Mouse (Mus musculus): Measurements from ENCODE around the gene Prr5l.
A peak's percentile ranks its signal among the peaks of the same experiment; 100 is the strongest.

Prr5l gene

GRCm38 (mm10) chr2:101820816-101821215 lies 62.0 kb downstream of the Prr5l start:
- no peak for DNase-seq (ENCODE audit: low spot score)

- DNase-seq (ENCODE audit: low spot score), result no peak
These were observed 63.7 kb downstream of the Prr5l start for GRCm38 (mm10) chr2:101818986-101819764.

GRCm38 (mm10) chr2:101816646-101817308 lies 66.0 kb downstream of the Prr5l start:
- no peak for DNase-seq (ENCODE audit: low spot score)

GRCm38 (mm10) chr2:101815250-101815934 lies 67.4 kb downstream of the Prr5l start:
- DNase-seq (ENCODE audit: low spot score), result peak; percentile 64

- no peak for DNase-seq (ENCODE audit: low spot score)
These were observed 68.6 kb downstream of the Prr5l start for GRCm38 (mm10) chr2:101814272-101814625.

GRCm38 (mm10) chr2:101813581-101814271 lies 69.1 kb downstream of the Prr5l start:
- DNase-seq (ENCODE audit: low spot score), result no peak

- no peak for DNase-seq (ENCODE audit: low spot score)
These were observed 70.9 kb downstream of the Prr5l start for GRCm38 (mm10) chr2:101811925-101812324.

- no peak for DNase-seq (ENCODE audit: low spot score)
These were observed 72.1 kb downstream of the Prr5l start for GRCm38 (mm10) chr2:101810774-101811173.

- DNase-seq (ENCODE audit: low spot score), result no peak
These were observed 73.1 kb downstream of the Prr5l start for GRCm38 (mm10) chr2:101809640-101810305.

GRCm38 (mm10) chr2:101807756-101808155 lies 75.1 kb downstream of the Prr5l start:
- no peak for DNase-seq (ENCODE audit: low spot score)

GRCm38 (mm10) chr2:101802240-101802639 lies 80.6 kb downstream of the Prr5l start:
- no peak for DNase-seq (ENCODE audit: low spot score)

GRCm38 (mm10) chr2:101797901-101798250 lies 85.0 kb downstream of the Prr5l start:
- DNase-seq (ENCODE audit: low spot score), result no peak

- peak; percentile 50 for DNase-seq (ENCODE audit: low spot score)
These were observed 85.5 kb downstream of the Prr5l start for GRCm38 (mm10) chr2:101797166-101797900.

- peak; percentile 83 for DNase-seq (ENCODE audit: low spot score)
These were observed 86.3 kb downstream of the Prr5l start for GRCm38 (mm10) chr2:101796287-101797115.

GRCm38 (mm10) chr2:101792130-101792529 lies 90.7 kb downstream of the Prr5l start:
- no peak for DNase-seq (ENCODE audit: low spot score)

GRCm38 (mm10) chr2:101783255-101783654 lies 99.6 kb downstream of the Prr5l start:
- DNase-seq (ENCODE audit: low spot score), result no peak

GRCm38 (mm10) chr2:101781357-101781777 lies 101.5 kb downstream of the Prr5l start:
- DNase-seq (ENCODE audit: low spot score), result no peak

- DNase-seq (ENCODE audit: low spot score), result no peak
These were observed 104.7 kb downstream of the Prr5l start for GRCm38 (mm10) chr2:101778080-101778479.

- DNase-seq (ENCODE audit: low spot score), result no peak
These were observed 119.3 kb downstream of the Prr5l start for GRCm38 (mm10) chr2:101763503-101763902.

GRCm38 (mm10) chr2:101762955-101763386 lies 119.9 kb downstream of the Prr5l start:
- DNase-seq (ENCODE audit: low spot score), result no peak

Data from testis, postnatal 10 days (tissue).